ENCODE assay signal across 8 mouse cellular contexts in the genomic region with DNA sequence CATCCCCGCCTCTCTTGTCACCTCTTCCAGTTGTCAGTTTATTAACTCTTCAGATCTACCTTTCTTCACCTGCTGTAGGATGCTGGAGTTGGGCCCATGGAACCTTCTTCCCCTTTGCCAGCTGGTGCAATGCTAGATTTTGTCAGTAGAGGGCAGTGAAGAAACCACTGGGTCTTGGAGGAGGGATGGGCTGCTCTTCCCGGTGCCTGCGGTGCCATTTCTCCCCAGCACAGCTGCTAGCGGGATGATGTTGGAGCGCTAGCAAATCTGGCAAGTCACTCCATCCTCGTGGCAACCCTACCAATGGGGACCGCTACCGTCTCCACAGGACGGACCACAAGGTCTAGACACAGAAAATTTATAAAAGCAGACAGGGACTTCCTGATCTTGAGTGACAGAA. TPM values are rescaled to one million over a fixed set of nuclear protein-coding genes. Genes with fewer than 3 reads are reported as not detected.
DNase-seq lines count a peak whose midpoint lies in the region; ATAC-seq and TF ChIP-seq lines count a peak whose summit lies in the region.
"Had no signal": no experiment of that assay in that cellular context is flagged by ENCODE, and none has a peak within 500 bp of the region (broad histone marks: within the 10 kb centered on the region; RNA-seq: fewer than 3 reads in every experiment).

No protein-coding gene starts in this region.

- H3K27ac ChIP-seq in cerebellum, adult 2 months (ENCODE audit: insufficient read depth, low read length), result no peak overlapping the region
- H3K27ac ChIP-seq in forebrain, postnatal 0 days (ENCODE audit: low read depth, low read length), result no peak overlapping the region
- H3K27ac ChIP-seq in hindbrain, embryonic 11.5 days (ENCODE audit: low read depth, low read length), result no peak overlapping the region

- H3K27me3 ChIP-seq in cerebellum, adult 2 months (ENCODE audit: control insufficient read depth, insufficient read depth, low read length), result no peaks in the 10 kb centered on the region
- no peaks in the 10 kb centered on the region for H3K27me3 ChIP-seq in forebrain, postnatal 0 days (ENCODE audit: insufficient read depth, low read length)
- no peaks in the 10 kb centered on the region for H3K27me3 ChIP-seq in hindbrain, embryonic 11.5 days (ENCODE audit: control insufficient read depth, insufficient read depth, low read length)

- H3K4me3 ChIP-seq in cerebellum, adult 2 months (replicated peaks; ENCODE audit: insufficient read depth, low read depth, low read length), result peak overlapping the region; percentile 43
- peak overlapping the region; percentile 12 for H3K4me3 ChIP-seq in forebrain, postnatal 0 days (ENCODE audit: low read depth, low read length)
- H3K4me3 ChIP-seq in hindbrain, embryonic 11.5 days (ENCODE audit: low read depth, low read length), result no peak overlapping the region
- H3K4me3 ChIP-seq: myocyte had no signal

- no peaks in the 10 kb centered on the region for H3K36me3 ChIP-seq in forebrain, postnatal 0 days (ENCODE audit: insufficient read depth)
- H3K36me3 ChIP-seq in hindbrain, embryonic 11.5 days (ENCODE audit: control insufficient read depth, insufficient read depth, low read length), result no peaks in the 10 kb centered on the region

- 8% methylated on average over 9 of the region's 9 CpGs for WGBS in cerebellum, adult 2 months
- WGBS in forebrain, postnatal 0 days, result 13% methylated on average over 9 of the region's 9 CpGs
- WGBS in hindbrain, embryonic 11.5 days, result 14% methylated on average over 9 of the region's 9 CpGs

- peak; percentile 76 for ATAC-seq in forebrain, postnatal 0 days
- ATAC-seq in hindbrain, embryonic 11.5 days (ENCODE audit: low FRiP score), result peak; percentile 58; the same call in 1 of the 2 replicates

- no peak overlapping the region for H3K9ac ChIP-seq in forebrain, postnatal 0 days
- no peak overlapping the region for H3K9ac ChIP-seq in hindbrain, embryonic 11.5 days (ENCODE audit: low read depth, low read length)

- H3K4me2 ChIP-seq in forebrain, postnatal 0 days (ENCODE audit: low read depth), result peak overlapping the region; percentile 35
- H3K4me2 ChIP-seq in hindbrain, embryonic 11.5 days (replicated peaks; ENCODE audit: low read depth, low read length), result no peak overlapping the region

- peak; percentile 72 for TF ChIP-seq CTCF in cerebellum, adult 2 months (IDR thresholded peaks at IDR 0.05; ENCODE audit: borderline replicate concordance, insufficient read depth, low read depth, low read length)
- peak; percentile 85 for TF ChIP-seq CTCF in forebrain, postnatal 0 days (IDR thresholded peaks at IDR 0.05; ENCODE audit: low read depth)

- H3K9me3 ChIP-seq in forebrain, postnatal 0 days (ENCODE audit: low read length), result no peaks in the 10 kb centered on the region
- no peaks in the 10 kb centered on the region for H3K9me3 ChIP-seq in hindbrain, embryonic 11.5 days (ENCODE audit: control insufficient read depth, low read length)

- DNase-seq in T-cell, adult 2 months (ENCODE audit: low spot score), result peak; percentile 52
- DNase-seq in cerebellum, adult 2 months, result peak; percentile 57 to 65
- peak; percentile 90 for DNase-seq in forebrain, postnatal 0 days
- DNase-seq in hindbrain, embryonic 11.5 days (ENCODE audit: low spot score), result peak; percentile 88
- DNase-seq in layer of hippocampus, adult 9-11 months, result peak; percentile 69
- peak; percentile 81 for DNase-seq in lung, postnatal 36 days
- peak; percentile 75 to 78 for DNase-seq in right cerebral cortex, adult 2 months (ENCODE audit: low spot score in 2 of 2)

- TF ChIP-seq POLR2A in cerebellum, adult 2 months (IDR thresholded peaks at IDR 0.05; ENCODE audit: borderline replicate concordance, insufficient read depth, low read length), result no peak

- H3K4me1 ChIP-seq in cerebellum, adult 2 months (ENCODE audit: control insufficient read depth, insufficient read depth, low read length), result no peaks in the 10 kb centered on the region
- H3K4me1 ChIP-seq in forebrain, postnatal 0 days (ENCODE audit: insufficient read depth), result 0 out of 2 replicates have a peak, but pooled peaks cover 4% of the 10 kb centered on the region
- H3K4me1 ChIP-seq in hindbrain, embryonic 11.5 days (replicated peaks; ENCODE audit: control insufficient read depth, insufficient read depth, low read length), result no peaks in the 10 kb centered on the region

RNA-seq across cellular contexts. Expression of gene Pdia6, which starts 13.3 kb away (rescaled TPM):
- polyA plus RNA-seq in cerebellum, adult 2 months (2012; rRNA removed), result 67.1 and 72.7 TPM in 2 replicates
- 152 and 182 TPM in 2 replicates for total RNA-seq in forebrain, postnatal 0 days (2014; rRNA removed)
- 223 and 247 TPM in 2 replicates for polyA plus RNA-seq in forebrain, postnatal 0 days (2015; fragmentation: Nextera tagmentation; extraction: Ambion mirVana)
- 545 and 570 TPM in 2 replicates for polyA plus RNA-seq in hindbrain, embryonic 11.5 days (2014; fragmentation: Nextera tagmentation; extraction: Ambion mirVana)
